Mouse (Mus musculus): ENCODE measurements around the gene Syncrip. TPM values are rescaled to one million over a fixed set of nuclear protein-coding genes. Genes with fewer than 3 reads are reported as not detected.
A peak's percentile ranks its signal among the peaks of the same experiment; 100 is the strongest.

The Syncrip gene
- polyA plus RNA-seq, 1 experiment, result 3.8 TPM

- TF ChIP-seq TAL1 (IDR thresholded peaks at IDR 0.05; ENCODE audit: low read length), result no peak
- no peak for TF ChIP-seq GATA1 (IDR thresholded peaks at IDR 0.05; ENCODE audit: low read length)
- Histone ChIP-seq H3K27me3 (ENCODE audit: control insufficient read depth) (no peaks in the 10 kb centered on the region), H3K36me3 (ENCODE audit: control insufficient read depth) (peaks cover 17% of the 10 kb centered on the region), H3K9me3 (ENCODE audit: control insufficient read depth, low read length) (no peaks in the 10 kb centered on the region), H3K4me1 (ENCODE audit: control insufficient read depth) (peaks cover 3% of the 10 kb centered on the region), H3K4me3 (replicated peaks) (peak overlapping the region; percentile 27)
Measured at GRCm38 (mm10) chr9:88404515-88404914, 77.9 kb downstream of the Syncrip start.

- Histone ChIP-seq H3K4me3 (replicated peaks) (peak overlapping the region; percentile 27), H3K36me3 (ENCODE audit: control insufficient read depth) (peaks cover 15% of the 10 kb centered on the region)
- TF ChIP-seq TAL1 (IDR thresholded peaks at IDR 0.05; ENCODE audit: low read length), result no peak
- TF ChIP-seq GATA1 (IDR thresholded peaks at IDR 0.05; ENCODE audit: low read length), result no peak
Measured at GRCm38 (mm10) chr9:88404088-88404487, 78.3 kb downstream of the Syncrip start.

GRCm38 (mm10) chr9:88398461-88398860 is 83.9 kb downstream of the Syncrip start:
- Histone ChIP-seq H3K36me3 (ENCODE audit: control insufficient read depth) (peaks cover 14% of the 10 kb centered on the region), H3K4me3 (replicated peaks) (no peak overlapping the region)
- TF ChIP-seq GATA1 (IDR thresholded peaks at IDR 0.05; ENCODE audit: low read length) (no peak), TAL1 (IDR thresholded peaks at IDR 0.05; ENCODE audit: low read length) (no peak)

More at GRCm38 (mm10) chr9:88404088-88404487, 78.3 kb downstream of the Syncrip start:
- Histone ChIP-seq H3K9me3 (ENCODE audit: control insufficient read depth, low read length) (no peaks in the 10 kb centered on the region), H3K27me3 (ENCODE audit: control insufficient read depth) (no peaks in the 10 kb centered on the region), H3K4me1 (ENCODE audit: control insufficient read depth) (peaks cover 3% of the 10 kb centered on the region)

More at GRCm38 (mm10) chr9:88398461-88398860, 83.9 kb downstream of the Syncrip start:
- Histone ChIP-seq H3K27me3 (ENCODE audit: control insufficient read depth) (no peaks in the 10 kb centered on the region), H3K4me1 (ENCODE audit: control insufficient read depth) (no peaks in the 10 kb centered on the region), H3K9me3 (ENCODE audit: control insufficient read depth, low read length) (no peaks in the 10 kb centered on the region)

Other genes starting within 250 kb of the Syncrip start
- not detected in 2 replicates for gene Nt5e, start 155.4 kb downstream of the Syncrip start, polyA plus RNA-seq (2012)
- 0.10 and 0.13 TPM in 2 replicates for gene Snx14, start 43.6 kb downstream of the Syncrip start, polyA plus RNA-seq (2012)
- gene Gm20537, start 26.0 kb downstream of the Syncrip start, polyA plus RNA-seq (2012), result not detected in 2 replicates
- gene Zfp949, start 65.4 kb upstream of the Syncrip start, polyA plus RNA-seq (2012), result 0.47 and 0.62 TPM in 2 replicates
- gene Trim43a, start 98.3 kb upstream of the Syncrip start, polyA plus RNA-seq (2012), result not detected in 2 replicates
- gene Mthfsl, start 237.7 kb upstream of the Syncrip start, polyA plus RNA-seq (2012), result 0.12 and 0.51 TPM in 2 replicates
- not detected in 2 replicates for gene Bcl2a1d, start 249.3 kb upstream of the Syncrip start, polyA plus RNA-seq (2012)